Mouse (Mus musculus) left cerebral cortex, postnatal 25 days (tissue): ENCODE measurements around the gene Hccs. TPM values are rescaled to one million over a fixed set of nuclear protein-coding genes. Genes with fewer than 3 reads are reported as not detected.

ENCODE experiments used
- DNase-seq, 2 experiments: peaks; one replicate each; pipeline ENCODE4 v3.0.0; 2022; ENCODE audit warnings: low spot score in 2 of 2, mixed read lengths in 1 of 2
- intact Hi-C: fragments of 180-260 bp; cut with DNase I; formaldehyde crosslinking; loops from one replicate; pipeline ENCODE4 v1.15.1; 2025
- total RNA-seq, 2 experiments: library from RNA; stranded (reverse); gene quantifications; 2 replicates each; pipeline ENCODE4 v1.2.3; 2021

Hccs gene
- total RNA-seq, 2 experiments from 2014 or later: 26.0 to 26.4 TPM

GRCm38 (mm10) chrX:169220064-169220463, 100.1 kb downstream of the Hccs start:
- no peak for DNase-seq
- intact Hi-C loops: no loop called here

GRCm38 (mm10) chrX:169210019-169210418, 110.2 kb downstream of the Hccs start:
- no peak for DNase-seq
- intact Hi-C loops: no loop called here

Other genes with a start within 250 kb of the Hccs start
- not detected for gene Amelx, start 133.2 kb downstream of the Hccs start, total RNA-seq